Mouse (Mus musculus): ENCODE results near the gene Apobec4. TPM values are rescaled to one million over a fixed set of nuclear protein-coding genes. Genes with fewer than 3 reads are reported as not detected.

The Apobec4 gene
- polyA plus RNA-seq, 1 experiment from 2014 or later: not detected

Other genes with a start within 250 kb of the Apobec4 start
- gene Rgl1, start 15.8 kb downstream of the Apobec4 start, polyA plus RNA-seq (2016; fragmentation: Nextera tagmentation; extraction: Ambion mirVana): 24.5 and 25.7 TPM in 2 replicates
- gene Arpc5, start 16.0 kb downstream of the Apobec4 start, polyA plus RNA-seq (2016; fragmentation: Nextera tagmentation; extraction: Ambion mirVana): 174 and 183 TPM in 2 replicates
- gene Ncf2, start 49.6 kb downstream of the Apobec4 start, polyA plus RNA-seq (2016; fragmentation: Nextera tagmentation; extraction: Ambion mirVana): 1.9 and 2.9 TPM in 2 replicates
- 28.3 and 34.5 TPM in 2 replicates for gene Smg7, start 152.1 kb downstream of the Apobec4 start, polyA plus RNA-seq (2016; fragmentation: Nextera tagmentation; extraction: Ambion mirVana)
- 0.46 and 0.69 TPM in 2 replicates for gene Nmnat2, start 204.4 kb downstream of the Apobec4 start, polyA plus RNA-seq (2016; fragmentation: Nextera tagmentation; extraction: Ambion mirVana)

Data from limb, embryonic 12.5 days (tissue).